Mouse (Mus musculus): Measurements from ENCODE around the gene Cpne1. TPM values are rescaled to one million over a fixed set of nuclear protein-coding genes. Genes with fewer than 3 reads are reported as not detected.
"Not testable (repeated sequence)": the region's sequence is repeated elsewhere in the genome, so short reads cannot be mapped to it uniquely, and the experiment has no call there.

The Cpne1 gene
- polyA plus RNA-seq, 1 experiment from 2014 or later = 22.7 TPM

GRCm38 (mm10) chr2:156135695-156136094, 23.9 kb upstream of the Cpne1 start:
- H3K4me1 ChIP-seq (ENCODE audit: control insufficient read depth, insufficient read depth, low read length) = no peaks in the 10 kb centered on the region
- ATAC-seq (ENCODE audit: low read depth) = no peak
- whole genome bisulfite sequencing = 91% methylated on average over 6 of the region's 6 CpGs
- no peak overlapping the region for H3K9ac ChIP-seq (replicated peaks; ENCODE audit: low read depth, low read length)
- peaks cover 4% of the 10 kb centered on the region; the same call in 1 of the 2 replicates for H3K36me3 ChIP-seq (ENCODE audit: control insufficient read depth, insufficient read depth, low read length)
- H3K4me3 ChIP-seq (ENCODE audit: low read depth, low read length) = no peak overlapping the region
- H3K27me3 ChIP-seq (ENCODE audit: control insufficient read depth, insufficient read depth, low read length) = no peaks in the 10 kb centered on the region
- H3K4me2 ChIP-seq (ENCODE audit: low read depth, low read length) = no peak overlapping the region
- H3K27ac ChIP-seq (ENCODE audit: low read depth, low read length) = no peak overlapping the region
- H3K9me3 ChIP-seq (ENCODE audit: control insufficient read depth, low read length) = no peaks in the 10 kb centered on the region

- WGBS = 87% methylated on average over 5 of the region's 5 CpGs
- H3K4me2 ChIP-seq (ENCODE audit: low read depth, low read length) = no peak overlapping the region
- no peaks in the 10 kb centered on the region for H3K4me1 ChIP-seq (ENCODE audit: control insufficient read depth, insufficient read depth, low read length)
- H3K27me3 ChIP-seq (ENCODE audit: control insufficient read depth, insufficient read depth, low read length) = no peaks in the 10 kb centered on the region
- no peak for ATAC-seq (ENCODE audit: low read depth)
- peaks cover 4% of the 10 kb centered on the region; the same call in 1 of the 2 replicates for H3K36me3 ChIP-seq (ENCODE audit: control insufficient read depth, insufficient read depth, low read length)
- no peaks in the 10 kb centered on the region for H3K9me3 ChIP-seq (ENCODE audit: control insufficient read depth, low read length)
- H3K4me3 ChIP-seq (ENCODE audit: low read depth, low read length) = no peak overlapping the region
- no peak overlapping the region for H3K9ac ChIP-seq (replicated peaks; ENCODE audit: low read depth, low read length)
- H3K27ac ChIP-seq (ENCODE audit: low read depth, low read length) = no peak overlapping the region
Measured at GRCm38 (mm10) chr2:156134161-156134560, 22.4 kb upstream of the Cpne1 start.

- no peaks in the 10 kb centered on the region for H3K9me3 ChIP-seq (ENCODE audit: control insufficient read depth, low read length)
- WGBS = 98% methylated on average over 5 of the region's 5 CpGs
- H3K36me3 ChIP-seq (ENCODE audit: control insufficient read depth, insufficient read depth, low read length) = peaks cover 8% of the 10 kb centered on the region
- H3K27ac ChIP-seq (ENCODE audit: low read depth, low read length) = no peak within 1 kb of the TSS
- no peaks in the 10 kb centered on the region for H3K27me3 ChIP-seq (ENCODE audit: control insufficient read depth, insufficient read depth, low read length)
- H3K4me2 ChIP-seq (ENCODE audit: low read depth, low read length) = no peak within 1 kb of the TSS
- no peaks in the 10 kb centered on the region for H3K4me1 ChIP-seq (ENCODE audit: control insufficient read depth, insufficient read depth, low read length)
- H3K4me3 ChIP-seq (ENCODE audit: low read depth, low read length) = no peak within 1 kb of the TSS
- no peak within 1 kb of the TSS for H3K9ac ChIP-seq (replicated peaks; ENCODE audit: low read depth, low read length)
- ATAC-seq (ENCODE audit: low read depth) = no peak
Measured at GRCm38 (mm10) chr2:156126992-156127391, 15.2 kb upstream of the Cpne1 start, which contains the start of gene Gm28036. TSS of gene Gm28036 (minus strand) at chr2:156127092.

- Histone ChIP-seq H3K9ac (replicated peaks; ENCODE audit: low read depth, low read length) (no peak overlapping the region), H3K36me3 (ENCODE audit: control insufficient read depth, insufficient read depth, low read length) (peaks cover 4% of the 10 kb centered on the region; the same call in 1 of the 2 replicates), H3K27me3 (ENCODE audit: control insufficient read depth, insufficient read depth, low read length) (no peaks in the 10 kb centered on the region), H3K4me3 (ENCODE audit: low read depth, low read length) (no peak overlapping the region), H3K9me3 (ENCODE audit: control insufficient read depth, low read length) (no peaks in the 10 kb centered on the region), H3K27ac (ENCODE audit: low read depth, low read length) (no peak overlapping the region), H3K4me1 (ENCODE audit: control insufficient read depth, insufficient read depth, low read length) (no peaks in the 10 kb centered on the region), H3K4me2 (ENCODE audit: low read depth, low read length) (no peak overlapping the region)
- ATAC-seq (ENCODE audit: low read depth) = no peak
- WGBS = 97% methylated on average over 5 of the region's 5 CpGs
Measured at GRCm38 (mm10) chr2:156123731-156124130, 12.0 kb upstream of the Cpne1 start.

GRCm38 (mm10) chr2:156119566-156119965, 7.8 kb upstream of the Cpne1 start:
- Histone ChIP-seq H3K27me3 (ENCODE audit: control insufficient read depth, insufficient read depth, low read length) (no peaks in the 10 kb centered on the region), H3K36me3 (ENCODE audit: control insufficient read depth, insufficient read depth, low read length) (peaks cover 4% of the 10 kb centered on the region; the same call in 1 of the 2 replicates), H3K4me3 (ENCODE audit: low read depth, low read length) (no peak overlapping the region), H3K9ac (replicated peaks; ENCODE audit: low read depth, low read length) (no peak overlapping the region), H3K4me1 (ENCODE audit: control insufficient read depth, insufficient read depth, low read length) (no peaks in the 10 kb centered on the region), H3K27ac (ENCODE audit: low read depth, low read length) (no peak overlapping the region), H3K9me3 (ENCODE audit: control insufficient read depth, low read length) (no peaks in the 10 kb centered on the region), H3K4me2 (ENCODE audit: low read depth, low read length) (no peak overlapping the region)
- ATAC-seq (ENCODE audit: low read depth) = no peak

GRCm38 (mm10) chr2:156112080-156112423, 287 bp upstream of the Cpne1 start:
- H3K4me2 ChIP-seq (ENCODE audit: low read depth, low read length) = peak overlapping the region; percentile 31
- 28% methylated on average over 5 of the region's 5 CpGs for WGBS
- H3K27ac ChIP-seq (ENCODE audit: low read depth, low read length); H3K9me3 ChIP-seq (ENCODE audit: control insufficient read depth, low read length); H3K36me3 ChIP-seq (ENCODE audit: control insufficient read depth, insufficient read depth, low read length); ATAC-seq (ENCODE audit: low read depth); H3K27me3 ChIP-seq (ENCODE audit: control insufficient read depth, insufficient read depth, low read length); H3K9ac ChIP-seq (replicated peaks; ENCODE audit: low read depth, low read length): not testable (repeated sequence)
- H3K4me3 ChIP-seq (ENCODE audit: low read depth, low read length) = peak overlapping the region; percentile 83
- H3K4me1 ChIP-seq (ENCODE audit: control insufficient read depth, insufficient read depth, low read length) = peaks cover 11% of the 10 kb centered on the region

GRCm38 (mm10) chr2:156110627-156111357, 973 bp downstream of the Cpne1 start:
- Histone ChIP-seq H3K27me3 (ENCODE audit: control insufficient read depth, insufficient read depth, low read length) (no peaks in the 10 kb centered on the region), H3K9ac (replicated peaks; ENCODE audit: low read depth, low read length) (peak overlapping the region; percentile 94), H3K36me3 (ENCODE audit: control insufficient read depth, insufficient read depth, low read length) (no peaks in the 10 kb centered on the region), H3K4me3 (ENCODE audit: low read depth, low read length) (peak overlapping the region; percentile 83), H3K4me2 (ENCODE audit: low read depth, low read length) (peak overlapping the region; percentile 65), H3K9me3 (ENCODE audit: control insufficient read depth, low read length) (no peaks in the 10 kb centered on the region), H3K27ac (ENCODE audit: low read depth, low read length) (peak overlapping the region; percentile 89), H3K4me1 (ENCODE audit: control insufficient read depth, insufficient read depth, low read length) (peaks cover 11% of the 10 kb centered on the region)
- peak; percentile 78 for ATAC-seq (ENCODE audit: low read depth)
- WGBS = 2% methylated on average over 16 of the region's 16 CpGs

- ATAC-seq (ENCODE audit: low read depth) = no peak
- Histone ChIP-seq H3K9me3 (ENCODE audit: control insufficient read depth, low read length) (no peaks in the 10 kb centered on the region), H3K4me1 (ENCODE audit: control insufficient read depth, insufficient read depth, low read length) (no peaks in the 10 kb centered on the region), H3K27ac (ENCODE audit: low read depth, low read length) (no peak overlapping the region), H3K36me3 (ENCODE audit: control insufficient read depth, insufficient read depth, low read length) (peaks cover 19% of the 10 kb centered on the region), H3K27me3 (ENCODE audit: control insufficient read depth, insufficient read depth, low read length) (no peaks in the 10 kb centered on the region), H3K9ac (replicated peaks; ENCODE audit: low read depth, low read length) (no peak overlapping the region), H3K4me2 (ENCODE audit: low read depth, low read length) (no peak overlapping the region), H3K4me3 (ENCODE audit: low read depth, low read length) (no peak overlapping the region)
- WGBS = 77% methylated on average over 5 of the region's 5 CpGs
Measured at GRCm38 (mm10) chr2:156091926-156092325, 19.8 kb downstream of the Cpne1 start.

- Histone ChIP-seq H3K9me3 (ENCODE audit: control insufficient read depth, low read length) (no peaks in the 10 kb centered on the region), H3K4me2 (ENCODE audit: low read depth, low read length) (no peak overlapping the region), H3K9ac (replicated peaks; ENCODE audit: low read depth, low read length) (no peak overlapping the region), H3K4me1 (ENCODE audit: control insufficient read depth, insufficient read depth, low read length) (no peaks in the 10 kb centered on the region), H3K27me3 (ENCODE audit: control insufficient read depth, insufficient read depth, low read length) (no peaks in the 10 kb centered on the region), H3K27ac (ENCODE audit: low read depth, low read length) (no peak overlapping the region), H3K4me3 (ENCODE audit: low read depth, low read length) (no peak overlapping the region), H3K36me3 (ENCODE audit: control insufficient read depth, insufficient read depth, low read length) (0 out of 2 replicates have a peak, but pooled peaks cover under 1% of the 10 kb centered on the region)
- no peak for ATAC-seq (ENCODE audit: low read depth)
- WGBS = 63% methylated on average over 1 of the region's 1 CpGs
Measured at GRCm38 (mm10) chr2:156089799-156090198, 22.0 kb downstream of the Cpne1 start.
